9 mouse cellular contexts compared by ENCODE assay signal in genomic region chr2:20546496-20547348, GRCm38 (mm10).
A peak's percentile ranks its signal among the peaks of the same experiment; 100 is the strongest.
DNase-seq lines count a peak whose midpoint lies in the region; ATAC-seq lines count a peak whose summit lies in the region.
"Had no signal": no experiment of that assay in that cellular context is flagged by ENCODE, and none has a peak within 500 bp of the region (broad histone marks: within the 10 kb centered on the region; RNA-seq: fewer than 3 reads in every experiment).

No protein-coding gene starts in this region.

- H3K9ac ChIP-seq in heart, embryonic 11.5 days (ENCODE audit: low read depth, low read length), result no peak overlapping the region
- H3K9ac ChIP-seq in forebrain, embryonic 11.5 days (ENCODE audit: low read length), result peak overlapping the region; percentile 20; the same call in 1 of the 2 replicates
- peak overlapping the region; percentile 28; the same call in 1 of the 2 replicates for H3K9ac ChIP-seq in kidney, embryonic 16.5 days (replicated peaks; ENCODE audit: low read length)
- no peak overlapping the region for H3K9ac ChIP-seq in midbrain, embryonic 15.5 days

- 14% methylated on average over 11 of the region's 11 CpGs for whole genome bisulfite sequencing in heart, embryonic 11.5 days (ENCODE audit: insufficient replicate concordance)
- WGBS in forebrain, embryonic 11.5 days, result 7% methylated on average over 11 of the region's 11 CpGs
- 20% methylated on average over 11 of the region's 11 CpGs for WGBS in kidney, embryonic 16.5 days
- 12% methylated on average over 11 of the region's 11 CpGs for WGBS in midbrain, embryonic 15.5 days

- no peaks in the 10 kb centered on the region for H3K9me3 ChIP-seq in heart, embryonic 11.5 days (replicated peaks; ENCODE audit: control insufficient read depth, low read length)
- no peaks in the 10 kb centered on the region for H3K9me3 ChIP-seq in forebrain, embryonic 11.5 days (ENCODE audit: control insufficient read depth, low read length)
- H3K9me3 ChIP-seq in kidney, embryonic 16.5 days (ENCODE audit: low read length), result no peaks in the 10 kb centered on the region
- H3K9me3 ChIP-seq in midbrain, embryonic 15.5 days, result no peaks in the 10 kb centered on the region

- H3K4me3 ChIP-seq in heart, embryonic 11.5 days (ENCODE audit: low read depth, low read length), result peak overlapping the region; percentile 25; the same call in 1 of the 2 replicates
- H3K4me3 ChIP-seq in forebrain, embryonic 11.5 days (ENCODE audit: low read depth, low read length), result no peak overlapping the region
- peak overlapping the region; percentile 40 for H3K4me3 ChIP-seq in kidney, embryonic 16.5 days (ENCODE audit: low read length)
- 0 out of 2 replicates have a peak overlapping the region, but pooled peaks have one; percentile 18 for H3K4me3 ChIP-seq in midbrain, embryonic 15.5 days

- no peaks in the 10 kb centered on the region for H3K27me3 ChIP-seq in heart, embryonic 11.5 days (ENCODE audit: control insufficient read depth, insufficient read depth, low read length)
- H3K27me3 ChIP-seq in forebrain, embryonic 11.5 days (ENCODE audit: control insufficient read depth, insufficient read depth, low read length), result no peaks in the 10 kb centered on the region
- no peaks in the 10 kb centered on the region for H3K27me3 ChIP-seq in kidney, embryonic 16.5 days (ENCODE audit: insufficient read depth, low read length)
- H3K27me3 ChIP-seq in midbrain, embryonic 15.5 days (replicated peaks), result no peaks in the 10 kb centered on the region
- H3K27me3 ChIP-seq: CH12.LX had no signal

- H3K4me2 ChIP-seq in heart, embryonic 11.5 days, result peak overlapping the region; percentile 63
- peak overlapping the region; percentile 46; the same call in 1 of the 2 replicates for H3K4me2 ChIP-seq in forebrain, embryonic 11.5 days (ENCODE audit: low read depth, low read length, severe bottlenecking)
- H3K4me2 ChIP-seq in kidney, embryonic 16.5 days (replicated peaks; ENCODE audit: low read depth, low read length), result peak overlapping the region; percentile 57
- H3K4me2 ChIP-seq in midbrain, embryonic 15.5 days, result peak overlapping the region; percentile 42

- H3K4me1 ChIP-seq in heart, embryonic 11.5 days (ENCODE audit: control insufficient read depth, insufficient read depth, low read length), result peaks cover 18% of the 10 kb centered on the region
- peaks cover 11% of the 10 kb centered on the region for H3K4me1 ChIP-seq in forebrain, embryonic 11.5 days (replicated peaks; ENCODE audit: control insufficient read depth, insufficient read depth, low read length)
- H3K4me1 ChIP-seq in kidney, embryonic 16.5 days (ENCODE audit: insufficient read depth, low read length), result peaks cover 44% of the 10 kb centered on the region
- H3K4me1 ChIP-seq in midbrain, embryonic 15.5 days, result peaks cover 26% of the 10 kb centered on the region

- DNase-seq in heart, postnatal 4 days, result no peak
- DNase-seq in forebrain, embryonic 11.5 days (ENCODE audit: low spot score), result peak; percentile 57
- DNase-seq in spleen, postnatal 4 days (ENCODE audit: low spot score in 2 of 2), result no peak
- no peak for DNase-seq in cerebellum, adult 18-20 months
- no peak for DNase-seq in frontal cortex, adult 2 months (ENCODE audit: extremely low spot score in 1 of 2, low spot score in 1 of 2)

- no peak for ATAC-seq in heart, embryonic 11.5 days (replicated peaks; ENCODE audit: insufficient number of reproducible peaks, low FRiP score, low TSS enrichment)
- peak; percentile 57 for ATAC-seq in forebrain, embryonic 11.5 days (replicated peaks; ENCODE audit: low FRiP score)
- peak; percentile 55 for ATAC-seq in kidney, embryonic 16.5 days (ENCODE audit: low FRiP score, low TSS enrichment)
- ATAC-seq in midbrain, embryonic 15.5 days (replicated peaks), result peak; percentile 83

- no peak overlapping the region for H3K27ac ChIP-seq in heart, embryonic 11.5 days (ENCODE audit: low read depth, low read length)
- H3K27ac ChIP-seq in forebrain, embryonic 11.5 days (ENCODE audit: low read depth, low read length), result peak overlapping the region; percentile 64
- peak overlapping the region; percentile 89 for H3K27ac ChIP-seq in kidney, embryonic 16.5 days (ENCODE audit: low read length)
- H3K27ac ChIP-seq in midbrain, embryonic 15.5 days, result peak overlapping the region; percentile 16; the same call in 1 of the 2 replicates

- H3K36me3 ChIP-seq in heart, embryonic 11.5 days (ENCODE audit: control insufficient read depth, insufficient read depth, low read length), result no peaks in the 10 kb centered on the region
- H3K36me3 ChIP-seq in forebrain, embryonic 11.5 days (ENCODE audit: control insufficient read depth, insufficient read depth, low read length), result no peaks in the 10 kb centered on the region
- H3K36me3 ChIP-seq in kidney, embryonic 16.5 days (ENCODE audit: insufficient read depth, low read length), result peaks cover 7% of the 10 kb centered on the region; the same call in 1 of the 2 replicates
- no peaks in the 10 kb centered on the region for H3K36me3 ChIP-seq in midbrain, embryonic 15.5 days (replicated peaks)

Comparison
In these comparisons a context has a peak if more than half of its experiments do, and no peak if none do; other contexts are left out.
1. H3K9ac ChIP-seq: peak in forebrain, embryonic 11.5 days (single experiment) and kidney, embryonic 16.5 days (single experiment); none in heart, embryonic 11.5 days (single experiment) and midbrain, embryonic 15.5 days (single experiment).
2. Peak in every context shown above with its lines, with median percentiles within 50 percentile points of each other: H3K4me2 ChIP-seq.